Mouse (Mus musculus): Measurements from ENCODE around the gene 1700015F17Rik. TPM values are rescaled to one million over a fixed set of nuclear protein-coding genes. Genes with fewer than 3 reads are reported as not detected.

Gene 1700015F17Rik
- not detected for total RNA-seq (2023)

GRCm38 (mm10) chr5:5479043-5479442 lies at the start of gene 1700015F17Rik:
TSS of gene 1700015F17Rik (minus strand) at chr5:5479143.

GRCm38 (mm10) chr5:5514196-5515076 lies 35.5 kb upstream of the 1700015F17Rik start, which contains the start of gene Cldn12:
TSS of gene Cldn12 (minus strand) at chr5:5514958.

GRCm38 (mm10) chr5:5419992-5420455 lies 58.9 kb downstream of the 1700015F17Rik start, which contains the start of gene Cdk14:
TSS of gene Cdk14 (minus strand) at chr5:5420312.

Other genes with a start within 250 kb of the 1700015F17Rik start
- gene Cdk14, start 58.8 kb downstream of the 1700015F17Rik start, total RNA-seq (2023): 1 to 10 TPM; 6.0 to 9.0 TPM
- gene Cldn12, start 35.8 kb upstream of the 1700015F17Rik start, total RNA-seq (2023): 1 to 10 TPM; 4.1 to 4.2 TPM
- 1 to 10 TPM; 8.0 to 8.7 TPM for gene Gtpbp10, start 80.4 kb upstream of the 1700015F17Rik start, total RNA-seq (2023)
- gene Gm8773, start 94.7 kb upstream of the 1700015F17Rik start, total RNA-seq (2023): not detected
- gene Cfap69, start 185.1 kb upstream of the 1700015F17Rik start, total RNA-seq (2023): not detected
- gene Steap2, start 215.4 kb upstream of the 1700015F17Rik start, total RNA-seq (2023): not detected